Mouse (Mus musculus) leukemia stem cell, adult 10-12 weeks (primary cell): ENCODE data around the gene Olfr1357. TPM values are rescaled to one million over a fixed set of nuclear protein-coding genes. Genes with fewer than 3 reads are reported as not detected.

Source experiments
- polyA plus RNA-seq: library from polyadenylated mRNA; stranded (reverse); fragments of >175 nt; gene quantifications from 2 replicates; pipeline ENCODE4 v1.2.3, GENCODE M21; 2012; ENCODE audit warnings: low replicate concordance

The Olfr1357 gene
- polyA plus RNA-seq, result not detected in 2 replicates

DNA sequence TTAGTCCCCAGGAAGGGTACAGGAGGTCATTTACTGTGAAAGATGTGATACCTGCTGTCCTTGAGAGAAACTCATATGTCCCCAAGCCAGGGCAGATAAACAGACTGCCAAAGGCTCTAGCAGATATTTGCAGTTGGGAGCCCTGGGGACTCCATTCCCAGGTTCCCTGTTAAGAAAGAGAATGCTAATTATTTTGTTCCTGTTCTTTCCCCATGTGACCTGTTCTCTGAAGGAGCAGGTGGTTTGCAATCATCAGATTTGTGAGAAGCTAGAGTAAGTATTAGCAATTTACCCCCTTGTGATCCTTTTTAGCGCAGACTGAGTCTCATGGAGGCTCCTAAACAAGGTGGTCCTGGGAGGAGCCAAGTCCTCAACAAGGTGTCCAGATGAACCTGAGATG is at the start of gene Olfr1357:
Olfr1357 (minus strand) TSS at position 101 of the 400 bp plus-strand sequence.

DNA sequence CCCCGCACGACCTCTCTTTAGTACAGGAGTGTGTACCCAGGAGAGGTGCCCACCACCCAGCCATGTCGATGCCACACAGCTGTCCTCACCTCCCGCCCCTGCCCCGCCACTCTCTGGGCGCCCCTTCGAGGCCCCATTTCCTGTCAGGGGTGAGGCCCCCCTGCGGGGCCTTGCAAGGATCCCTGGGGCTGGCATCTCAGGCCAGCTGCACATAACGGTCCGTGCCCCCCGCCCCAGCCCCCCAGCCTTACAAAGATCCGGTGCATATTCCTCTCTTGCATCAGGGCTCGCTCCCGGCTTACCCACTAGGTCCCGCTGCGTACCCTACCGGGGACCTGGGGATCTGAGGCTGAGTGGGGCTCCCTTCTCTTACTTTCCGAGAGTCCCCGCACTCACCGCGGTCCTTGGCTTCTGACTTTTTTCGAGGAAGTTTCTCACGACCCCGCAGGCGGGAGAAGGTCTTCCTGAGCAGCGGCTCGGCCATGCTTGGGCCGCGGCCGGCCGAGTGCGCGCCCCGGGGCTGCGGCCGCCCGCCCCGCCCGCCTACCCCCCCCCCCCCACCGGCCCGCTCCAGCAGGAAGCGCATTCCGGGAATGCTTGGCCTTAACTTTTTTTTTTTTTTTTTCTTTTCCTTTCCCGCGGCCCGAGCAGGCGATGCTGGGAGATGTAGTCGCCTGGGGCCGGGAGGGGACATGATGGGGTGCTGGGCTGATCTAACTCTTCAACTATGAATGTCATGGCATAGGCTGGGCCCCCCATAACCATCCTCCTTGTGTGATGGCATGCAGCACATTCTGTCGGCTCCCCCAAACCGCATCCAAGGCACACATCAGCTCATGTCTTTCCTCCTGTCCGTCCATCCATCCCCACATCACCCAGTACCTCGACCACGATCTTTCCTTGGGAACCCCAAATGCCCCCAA is 26.2 kb downstream of the Olfr1357 start, which contains the start of gene Syde1:
Syde1 (minus strand) TSS at position 559 of the 923 bp plus-strand sequence.

DNA sequence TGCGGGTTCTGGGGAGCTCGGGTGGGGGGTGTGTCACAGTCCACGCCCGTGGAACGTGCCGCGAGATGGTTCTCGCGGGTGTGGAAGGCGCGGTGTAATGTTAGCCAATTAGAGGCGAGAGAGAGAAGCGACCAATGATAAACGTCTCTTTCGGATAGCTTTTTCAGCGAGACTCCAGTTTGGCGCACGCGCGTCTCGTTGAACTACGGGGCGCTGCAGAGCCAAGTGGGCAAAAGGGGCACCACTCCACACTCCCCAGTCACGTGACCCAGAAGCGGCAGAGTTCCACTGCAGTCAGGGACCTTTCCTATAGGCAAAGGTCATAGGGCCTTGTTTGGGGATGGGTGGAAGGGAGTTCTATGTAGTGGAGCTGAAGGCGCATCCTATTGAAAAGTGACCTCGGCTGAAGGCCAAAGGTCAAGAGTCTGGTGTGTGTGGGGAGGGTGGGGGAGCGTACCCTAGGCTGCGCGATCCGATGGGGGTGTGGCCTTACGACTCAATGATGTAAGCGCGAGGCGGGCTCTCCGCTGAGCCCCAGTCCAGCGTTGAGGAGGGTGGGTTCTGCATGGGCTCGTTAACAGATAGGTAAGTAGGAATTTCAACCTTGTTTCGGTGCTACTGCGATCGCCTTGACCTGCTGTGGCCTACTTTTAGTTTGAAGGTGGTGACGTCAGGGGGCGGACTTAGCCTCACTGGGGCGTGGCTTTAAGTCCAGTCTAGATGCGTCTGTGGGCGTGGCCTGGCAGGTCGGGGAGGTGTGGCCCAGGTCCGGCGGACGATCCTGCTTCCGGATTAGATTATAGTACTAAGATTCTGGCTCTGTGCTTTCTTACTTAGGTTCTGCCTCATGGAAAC is 43.4 kb downstream of the Olfr1357 start, which contains the start of gene Ilvbl:
Ilvbl (plus strand) TSS at position 97 of the 855 bp plus-strand sequence.

Other genes with a start within 250 kb of the Olfr1357 start
- gene Rrp1, start 205.0 kb downstream of the Olfr1357 start, polyA plus RNA-seq, result 140 and 152 TPM in 2 replicates
- gene Cstb, start 192.4 kb downstream of the Olfr1357 start, polyA plus RNA-seq, result 0.45 and 20.9 TPM in 2 replicates
- 7.2 and 13.2 TPM in 2 replicates for gene Pdxk, start 153.1 kb downstream of the Olfr1357 start, polyA plus RNA-seq
- not detected in 2 replicates for gene Olfr1358, start 100.6 kb downstream of the Olfr1357 start, polyA plus RNA-seq
- 22.6 and 25.7 TPM in 2 replicates for gene Ilvbl, start 43.7 kb downstream of the Olfr1357 start, polyA plus RNA-seq
- 1.2 and 2.0 TPM in 2 replicates for gene Syde1, start 26.1 kb downstream of the Olfr1357 start, polyA plus RNA-seq
- not detected in 2 replicates for gene Casp14, start 100.2 kb upstream of the Olfr1357 start, polyA plus RNA-seq
- gene Ccdc105, start 135.0 kb upstream of the Olfr1357 start, polyA plus RNA-seq, result not detected in 2 replicates
- gene Slc1a6, start 162.4 kb upstream of the Olfr1357 start, polyA plus RNA-seq, result not detected in 2 replicates
- not detected in 2 replicates for gene Olfr1356, start 234.1 kb upstream of the Olfr1357 start, polyA plus RNA-seq